Mouse (Mus musculus): Measurements from ENCODE around the gene Nrp2. TPM values are rescaled to one million over a fixed set of nuclear protein-coding genes. Genes with fewer than 3 reads are reported as not detected.

The Nrp2 gene
- polyA plus RNA-seq, 1 experiment from 2014 or later: 39.9 TPM

DNA sequence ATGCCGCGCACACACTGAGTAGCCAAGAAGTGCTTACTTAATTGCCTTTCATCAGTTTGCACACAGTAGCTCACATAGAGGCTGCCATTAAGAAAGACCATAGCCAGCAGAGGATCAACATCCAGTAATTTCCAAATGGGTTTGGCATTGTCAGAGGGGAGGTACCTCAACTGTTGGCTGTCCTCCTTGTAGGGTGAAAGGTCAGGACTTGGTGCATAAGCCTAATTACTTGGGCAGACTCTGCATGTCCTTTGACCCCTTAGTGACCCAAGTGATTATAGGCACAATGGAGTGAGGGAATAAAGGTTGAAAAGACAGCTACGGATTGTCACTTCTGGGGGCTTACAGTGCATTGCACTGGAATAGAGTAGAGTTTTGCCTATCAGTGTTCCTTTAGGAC, 45.3 kb downstream of the Nrp2 start:
- no peak for ATAC-seq (ENCODE audit: insufficient number of reproducible peaks, insufficient read depth, low FRiP score, low read depth)
- Histone ChIP-seq H3K4me3 (ENCODE audit: low read depth, low read length) (no peak overlapping the region), H3K4me1 (ENCODE audit: control insufficient read depth, insufficient read depth, low read length) (no peaks in the 10 kb centered on the region), H3K9me3 (ENCODE audit: control insufficient read depth, low read depth, low read length) (no peaks in the 10 kb centered on the region), H3K9ac (replicated peaks; ENCODE audit: low read depth, low read length) (no peak overlapping the region), H3K27ac (ENCODE audit: low read length) (no peak overlapping the region), H3K4me2 (replicated peaks; ENCODE audit: low read depth, low read length) (no peak overlapping the region), H3K36me3 (ENCODE audit: control insufficient read depth, insufficient read depth, low read length) (peaks cover 15% of the 10 kb centered on the region; the same call in 1 of the 2 replicates), H3K27me3 (ENCODE audit: control insufficient read depth, insufficient read depth, low read length) (no peaks in the 10 kb centered on the region)
- 85% methylated on average over 3 of the region's 3 CpGs for WGBS

DNA sequence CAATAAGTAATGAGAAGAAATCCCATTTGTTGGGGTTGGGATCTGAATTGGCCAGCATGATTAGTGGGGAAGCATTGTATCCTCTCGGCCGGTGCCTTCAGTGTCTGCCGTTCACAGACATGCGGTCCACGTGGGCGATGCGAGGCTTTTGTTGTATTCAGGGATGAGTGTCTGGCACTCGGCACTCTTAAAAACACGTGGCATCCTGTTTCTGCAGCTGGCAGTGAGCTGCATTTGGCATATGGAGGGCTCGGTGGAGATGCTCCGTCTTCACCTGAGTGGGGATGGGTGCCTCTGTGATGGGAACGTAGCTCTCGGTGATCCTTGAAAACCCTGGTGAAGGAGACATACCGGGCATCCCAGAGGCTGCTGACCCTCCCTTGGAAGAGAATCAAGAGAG, 46.6 kb downstream of the Nrp2 start:
- Histone ChIP-seq H3K27me3 (ENCODE audit: control insufficient read depth, insufficient read depth, low read length) (no peaks in the 10 kb centered on the region), H3K36me3 (ENCODE audit: control insufficient read depth, insufficient read depth, low read length) (peaks cover 15% of the 10 kb centered on the region; the same call in 1 of the 2 replicates), H3K9me3 (ENCODE audit: control insufficient read depth, low read depth, low read length) (no peaks in the 10 kb centered on the region), H3K4me3 (ENCODE audit: low read depth, low read length) (no peak overlapping the region), H3K4me2 (replicated peaks; ENCODE audit: low read depth, low read length) (no peak overlapping the region), H3K4me1 (ENCODE audit: control insufficient read depth, insufficient read depth, low read length) (no peaks in the 10 kb centered on the region), H3K27ac (ENCODE audit: low read length) (no peak overlapping the region), H3K9ac (replicated peaks; ENCODE audit: low read depth, low read length) (no peak overlapping the region)
- 92% methylated on average over 14 of the region's 14 CpGs for WGBS
- no peak for ATAC-seq (ENCODE audit: insufficient number of reproducible peaks, insufficient read depth, low FRiP score, low read depth)

DNA sequence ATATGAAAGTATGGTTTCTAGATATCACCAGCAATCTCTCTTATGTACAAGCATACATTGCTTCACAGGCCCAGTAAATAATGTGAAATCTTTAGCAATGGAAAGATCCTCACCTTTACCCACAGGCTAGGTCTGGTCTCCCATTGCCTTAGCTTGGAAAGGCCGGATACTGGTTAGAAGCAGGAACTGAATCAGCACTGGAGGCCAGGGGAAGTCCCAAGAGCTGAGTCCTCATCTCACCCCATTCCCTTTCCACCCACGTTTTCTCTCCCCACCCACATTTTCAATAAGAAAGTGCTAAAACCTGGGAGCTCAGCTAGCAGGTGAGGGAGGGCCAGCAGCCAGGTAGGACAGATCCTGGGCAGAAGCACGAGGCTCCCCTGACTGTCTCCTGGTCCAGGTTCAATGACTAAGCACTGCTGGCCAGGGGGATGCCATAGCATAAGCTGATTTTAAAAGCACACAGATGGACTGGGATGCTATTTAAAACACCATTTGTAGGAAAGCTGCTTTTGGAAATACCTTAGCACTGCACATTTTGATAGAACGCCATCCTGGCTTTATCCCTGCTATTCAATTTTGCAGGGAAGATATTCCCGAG, 47.4 kb downstream of the Nrp2 start:
- H3K36me3 ChIP-seq (ENCODE audit: control insufficient read depth, insufficient read depth, low read length): peaks cover 15% of the 10 kb centered on the region; the same call in 1 of the 2 replicates
- ATAC-seq (ENCODE audit: insufficient number of reproducible peaks, insufficient read depth, low FRiP score, low read depth): no peak
- no peaks in the 10 kb centered on the region for H3K4me1 ChIP-seq (ENCODE audit: control insufficient read depth, insufficient read depth, low read length)
- 81% methylated on average over 5 of the region's 5 CpGs for WGBS
- no peak overlapping the region for H3K9ac ChIP-seq (replicated peaks; ENCODE audit: low read depth, low read length)
- H3K9me3 ChIP-seq (ENCODE audit: control insufficient read depth, low read depth, low read length): no peaks in the 10 kb centered on the region
- H3K4me2 ChIP-seq (replicated peaks; ENCODE audit: low read depth, low read length): no peak overlapping the region
- H3K27ac ChIP-seq (ENCODE audit: low read length): no peak overlapping the region
- H3K27me3 ChIP-seq (ENCODE audit: control insufficient read depth, insufficient read depth, low read length): no peaks in the 10 kb centered on the region
- H3K4me3 ChIP-seq (ENCODE audit: low read depth, low read length): no peak overlapping the region

DNA sequence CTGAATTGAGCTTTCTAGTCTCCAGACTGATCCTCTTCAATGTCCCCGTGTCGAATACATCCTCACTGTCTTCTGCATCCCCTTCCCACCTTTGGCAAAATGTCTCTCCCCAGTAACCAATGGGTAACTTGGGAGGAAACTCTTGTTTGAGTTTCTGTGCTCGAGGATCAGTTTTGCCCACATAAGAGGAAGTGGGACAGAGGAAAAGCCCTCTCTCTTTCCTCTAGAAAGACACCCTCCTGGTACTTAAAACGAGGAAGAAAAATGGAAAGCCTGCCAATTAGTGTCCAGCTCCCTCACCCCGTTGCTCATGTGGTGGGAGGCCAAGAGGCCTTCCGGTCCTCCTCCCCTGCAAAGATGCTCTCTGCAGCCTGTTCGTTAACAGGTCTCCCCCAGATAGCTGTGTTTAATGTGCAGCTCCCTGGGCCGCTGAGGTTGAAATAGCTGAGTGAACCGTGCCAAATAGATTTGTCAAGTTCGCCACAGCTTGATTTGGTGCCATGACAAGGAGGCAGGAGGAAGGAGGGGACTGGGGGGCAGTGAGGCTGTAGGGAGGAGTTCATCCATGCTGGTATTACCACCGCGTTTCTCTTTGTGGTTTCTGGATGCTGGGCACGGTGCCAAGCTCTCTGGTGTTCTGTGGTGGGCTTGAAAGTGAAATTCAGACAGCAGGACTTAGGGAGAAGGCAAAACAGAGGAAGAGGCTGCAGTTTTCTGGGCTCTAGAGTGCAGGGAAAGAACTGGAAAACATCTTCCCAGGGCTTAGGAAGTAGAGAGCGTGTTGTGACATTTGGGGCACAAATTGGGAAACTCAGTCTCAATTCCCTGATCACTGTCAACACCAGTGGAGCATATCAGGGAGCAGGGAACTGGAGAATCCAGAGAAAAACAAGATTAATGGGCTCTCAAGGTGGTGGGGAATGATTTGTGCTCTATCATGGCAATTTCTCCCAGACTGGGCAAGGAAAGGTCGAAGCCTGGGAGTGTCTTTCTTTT, 48.2 kb downstream of the Nrp2 start:
- 40% methylated on average over 15 of the region's 15 CpGs for WGBS
- Histone ChIP-seq H3K4me1 (ENCODE audit: control insufficient read depth, insufficient read depth, low read length) (no peaks in the 10 kb centered on the region), H3K4me2 (replicated peaks; ENCODE audit: low read depth, low read length) (no peak overlapping the region), H3K9me3 (ENCODE audit: control insufficient read depth, low read depth, low read length) (no peaks in the 10 kb centered on the region), H3K9ac (replicated peaks; ENCODE audit: low read depth, low read length) (no peak overlapping the region), H3K27me3 (ENCODE audit: control insufficient read depth, insufficient read depth, low read length) (no peaks in the 10 kb centered on the region), H3K4me3 (ENCODE audit: low read depth, low read length) (no peak overlapping the region), H3K36me3 (ENCODE audit: control insufficient read depth, insufficient read depth, low read length) (peaks cover 15% of the 10 kb centered on the region; the same call in 1 of the 2 replicates), H3K27ac (ENCODE audit: low read length) (no peak overlapping the region)
- no peak for ATAC-seq (ENCODE audit: insufficient number of reproducible peaks, insufficient read depth, low FRiP score, low read depth)

DNA sequence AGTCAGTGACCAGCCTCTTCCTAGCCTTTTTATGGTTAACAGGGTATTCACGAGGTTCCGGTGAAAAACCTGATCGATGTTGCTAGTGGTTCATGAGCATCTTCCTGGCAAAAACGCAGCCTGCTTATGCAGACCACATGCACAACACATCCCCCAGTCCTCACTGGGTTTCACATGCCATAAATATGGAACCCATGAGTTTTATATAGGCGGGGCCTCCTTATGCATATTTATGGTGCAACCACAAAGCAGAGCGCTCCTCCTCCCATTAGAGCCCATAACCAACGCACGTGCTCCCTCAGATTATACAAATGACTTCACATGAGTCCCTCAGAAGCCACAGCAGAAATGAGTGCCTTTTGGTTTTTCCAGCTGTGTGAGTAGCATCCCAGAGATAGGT, 49.0 kb downstream of the Nrp2 start:
- Histone ChIP-seq H3K9ac (replicated peaks; ENCODE audit: low read depth, low read length) (no peak overlapping the region), H3K36me3 (ENCODE audit: control insufficient read depth, insufficient read depth, low read length) (peaks cover 13% of the 10 kb centered on the region; the same call in 1 of the 2 replicates), H3K4me2 (replicated peaks; ENCODE audit: low read depth, low read length) (no peak overlapping the region), H3K4me3 (ENCODE audit: low read depth, low read length) (no peak overlapping the region), H3K27me3 (ENCODE audit: control insufficient read depth, insufficient read depth, low read length) (no peaks in the 10 kb centered on the region), H3K4me1 (ENCODE audit: control insufficient read depth, insufficient read depth, low read length) (no peaks in the 10 kb centered on the region), H3K27ac (ENCODE audit: low read length) (no peak overlapping the region), H3K9me3 (ENCODE audit: control insufficient read depth, low read depth, low read length) (no peaks in the 10 kb centered on the region)
- WGBS: 91% methylated on average over 8 of the region's 8 CpGs
- ATAC-seq (ENCODE audit: insufficient number of reproducible peaks, insufficient read depth, low FRiP score, low read depth): no peak

DNA sequence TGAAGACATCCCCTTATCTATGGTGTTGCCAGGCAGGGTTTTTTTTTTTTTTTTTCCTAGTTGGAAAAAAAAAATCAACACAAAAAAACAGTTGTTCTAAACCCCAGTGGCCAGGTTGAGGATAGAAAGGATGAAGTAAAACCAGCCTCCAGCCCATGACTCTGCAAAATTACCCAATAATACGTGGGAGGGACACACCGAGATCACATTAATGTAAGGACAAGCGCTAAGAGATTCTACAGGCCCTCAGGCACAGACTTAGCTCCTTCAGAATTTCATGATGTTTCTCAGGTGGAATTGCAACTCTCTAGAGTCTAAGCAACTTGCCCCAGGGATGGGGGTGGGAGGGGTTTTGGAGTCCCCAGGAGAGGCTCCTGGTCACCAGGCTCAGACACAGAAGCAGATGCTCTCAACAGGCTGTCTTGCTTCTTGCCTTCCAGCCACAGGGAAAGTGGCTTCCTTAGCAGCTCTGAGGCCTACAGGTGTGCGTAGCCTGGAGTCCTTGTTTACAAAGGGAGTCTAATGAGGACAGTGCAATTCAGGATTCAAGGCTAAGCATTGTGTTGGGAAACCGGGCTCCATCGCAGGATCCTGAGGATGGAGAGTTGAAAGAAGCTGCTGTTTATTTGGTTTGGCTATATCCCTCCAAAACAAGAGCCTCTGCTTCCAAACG, 49.7 kb downstream of the Nrp2 start:
- Histone ChIP-seq H3K9ac (replicated peaks; ENCODE audit: low read depth, low read length) (no peak overlapping the region), H3K4me2 (replicated peaks; ENCODE audit: low read depth, low read length) (no peak overlapping the region), H3K9me3 (ENCODE audit: control insufficient read depth, low read depth, low read length) (no peaks in the 10 kb centered on the region), H3K27me3 (ENCODE audit: control insufficient read depth, insufficient read depth, low read length) (no peaks in the 10 kb centered on the region), H3K4me3 (ENCODE audit: low read depth, low read length) (no peak overlapping the region), H3K4me1 (ENCODE audit: control insufficient read depth, insufficient read depth, low read length) (no peaks in the 10 kb centered on the region), H3K36me3 (ENCODE audit: control insufficient read depth, insufficient read depth, low read length) (peaks cover 11% of the 10 kb centered on the region; the same call in 1 of the 2 replicates), H3K27ac (ENCODE audit: low read length) (no peak overlapping the region)
- WGBS: 67% methylated on average over 7 of the region's 7 CpGs
- no peak for ATAC-seq (ENCODE audit: insufficient number of reproducible peaks, insufficient read depth, low FRiP score, low read depth)

DNA sequence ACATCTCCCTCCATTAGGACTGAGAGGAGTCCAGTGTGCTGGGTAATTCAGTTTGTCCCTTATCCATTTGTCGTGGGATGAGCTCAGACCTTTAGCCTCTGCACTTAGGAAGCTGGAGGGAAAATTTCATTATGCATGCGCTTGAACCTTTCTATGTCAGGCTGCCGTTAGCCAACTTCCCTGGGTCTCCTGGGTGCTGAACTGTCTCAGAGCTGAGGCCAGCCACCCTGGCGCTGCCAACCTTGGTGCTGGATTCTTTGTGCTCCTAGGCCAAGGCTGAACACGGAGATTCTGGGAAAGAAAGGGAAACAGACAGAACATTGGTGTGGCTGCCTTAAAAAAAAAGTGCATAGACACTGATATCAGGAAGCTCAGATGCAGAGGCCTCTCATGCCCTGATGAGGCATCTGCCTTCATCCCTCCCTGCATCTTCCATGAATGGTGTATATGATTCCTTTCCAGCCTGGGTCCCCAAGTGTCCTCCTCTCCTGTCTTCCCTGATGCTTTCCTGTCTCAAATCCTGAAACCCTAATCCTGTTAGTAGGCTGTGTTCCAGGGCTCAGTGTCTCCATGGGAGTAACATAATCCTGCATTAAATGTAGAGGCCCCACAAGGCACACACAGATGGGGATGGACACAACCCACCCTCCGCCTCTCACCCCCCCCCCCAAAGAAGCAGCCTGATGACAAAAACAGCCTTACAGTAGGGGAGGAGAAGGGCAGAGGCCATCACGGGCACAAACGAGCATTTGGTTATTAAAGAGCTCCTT, 51.2 kb downstream of the Nrp2 start:
- no peaks in the 10 kb centered on the region for H3K4me1 ChIP-seq (ENCODE audit: control insufficient read depth, insufficient read depth, low read length)
- no peak overlapping the region for H3K4me3 ChIP-seq (ENCODE audit: low read depth, low read length)
- H3K9me3 ChIP-seq (ENCODE audit: control insufficient read depth, low read depth, low read length): no peaks in the 10 kb centered on the region
- no peak overlapping the region for H3K9ac ChIP-seq (replicated peaks; ENCODE audit: low read depth, low read length)
- no peak overlapping the region for H3K4me2 ChIP-seq (replicated peaks; ENCODE audit: low read depth, low read length)
- no peak for ATAC-seq (ENCODE audit: insufficient number of reproducible peaks, insufficient read depth, low FRiP score, low read depth)
- H3K27me3 ChIP-seq (ENCODE audit: control insufficient read depth, insufficient read depth, low read length): no peaks in the 10 kb centered on the region
- no peak overlapping the region for H3K27ac ChIP-seq (ENCODE audit: low read length)
- WGBS: 69% methylated on average over 8 of the region's 8 CpGs
- H3K36me3 ChIP-seq (ENCODE audit: control insufficient read depth, insufficient read depth, low read length): peaks cover 4% of the 10 kb centered on the region; the same call in 1 of the 2 replicates

DNA sequence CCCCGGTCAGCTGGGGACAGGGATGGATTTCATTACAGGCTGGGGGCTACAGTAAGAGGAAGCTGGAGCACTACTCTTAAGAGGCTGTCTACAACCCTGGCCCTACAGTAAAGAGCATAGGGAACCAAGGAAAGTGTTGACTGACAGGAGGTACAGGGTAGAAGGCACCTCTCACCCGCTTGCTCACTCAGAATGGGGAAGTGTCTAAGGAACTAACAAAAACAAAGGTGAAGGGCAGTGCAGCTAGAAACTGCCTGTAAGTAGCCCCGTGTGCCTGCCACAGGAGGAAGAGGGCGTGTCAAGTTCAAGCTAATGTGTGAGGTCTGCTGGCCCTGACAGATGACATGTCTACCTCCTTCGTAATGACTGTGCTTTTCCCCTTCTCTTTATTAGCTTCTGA, 57.0 kb downstream of the Nrp2 start:
- Histone ChIP-seq H3K27me3 (ENCODE audit: control insufficient read depth, insufficient read depth, low read length) (no peaks in the 10 kb centered on the region), H3K4me1 (ENCODE audit: control insufficient read depth, insufficient read depth, low read length) (no peaks in the 10 kb centered on the region), H3K4me2 (replicated peaks; ENCODE audit: low read depth, low read length) (no peak overlapping the region), H3K4me3 (ENCODE audit: low read depth, low read length) (no peak overlapping the region), H3K36me3 (ENCODE audit: control insufficient read depth, insufficient read depth, low read length) (peaks cover 12% of the 10 kb centered on the region; the same call in 1 of the 2 replicates), H3K9me3 (ENCODE audit: control insufficient read depth, low read depth, low read length) (no peaks in the 10 kb centered on the region), H3K27ac (ENCODE audit: low read length) (no peak overlapping the region), H3K9ac (replicated peaks; ENCODE audit: low read depth, low read length) (no peak overlapping the region)
- 43% methylated on average over 5 of the region's 5 CpGs for WGBS
- no peak for ATAC-seq (ENCODE audit: insufficient number of reproducible peaks, insufficient read depth, low FRiP score, low read depth)
